Mouse (Mus musculus): ENCODE measurements around the gene Taar7a.

Taar7a gene

GRCm38 (mm10) chr10:23948026-23948425 lies 45.3 kb downstream of the Taar7a start:
- DNase-seq (ENCODE audit: low spot score in 2 of 2): no peak

- peak in 1 of 2 experiments; percentile 49 for DNase-seq (ENCODE audit: low spot score in 2 of 2)
These were observed 50.8 kb downstream of the Taar7a start for GRCm38 (mm10) chr10:23942465-23942864.

Data from spleen, postnatal 10 days (tissue).